Mouse (Mus musculus) ES-E14 (cell line): ENCODE measurements around the gene Glrx3. TPM values are rescaled to one million over a fixed set of nuclear protein-coding genes. Genes with fewer than 3 reads are reported as not detected.

Source experiments
- DNase-seq: peaks from one replicate; pipeline ENCODE4 v3.0.0-alpha.2; 2013; ENCODE audit warnings: low read depth, low spot score
- H3K27ac ChIP-seq: 2 replicates; pipeline ENCODE4 v1.5.1; 2012; ENCODE audit warnings: low read depth, mild to moderate bottlenecking, low read length, moderate library complexity, mixed read lengths; ENCODE audit not compliant: poor library complexity, insufficient read depth, severe bottlenecking
- H3K36me3 ChIP-seq: 2 replicates; pipeline ENCODE4 v1.6.1; 2012; ENCODE audit warnings: mild to moderate bottlenecking, low read length, moderate library complexity, mixed read lengths; ENCODE audit not compliant: control insufficient read depth, poor library complexity, insufficient read depth, severe bottlenecking
- H3K4me1 ChIP-seq, 2 experiments: fragments of 150-350 bp in 1 of 2; sonication (generic) in 1 of 2; 2 replicates each; pipeline ENCODE4 v1.6.1; 2012; ENCODE audit warnings: low read length in 2 of 2, mild to moderate bottlenecking in 1 of 2, mixed read lengths in 1 of 2; ENCODE audit not compliant: control insufficient read depth in 2 of 2, insufficient read depth in 2 of 2, poor library complexity in 1 of 2
- H3K4me3 ChIP-seq, 2 experiments: fragments of 150-350 bp in 1 of 2; sonication (generic) in 1 of 2; 2 replicates each; pipeline ENCODE4 v1.5.1; 2012; ENCODE audit warnings: low read length in 2 of 2, low read depth in 1 of 2, mild to moderate bottlenecking in 1 of 2, mixed read lengths in 1 of 2; ENCODE audit not compliant: insufficient read depth in 1 of 2, poor library complexity in 1 of 2, severe bottlenecking in 1 of 2
- H3K9ac ChIP-seq: 2 replicates; pipeline ENCODE4 v1.6.1; 2012; ENCODE audit warnings: low read depth, mild to moderate bottlenecking, low read length, mixed read lengths; ENCODE audit not compliant: poor library complexity, insufficient read depth, severe bottlenecking
- H3K9me3 ChIP-seq: fragments of 150-350 bp; sonication (generic); 2 replicates; pipeline ENCODE4 v1.6.1; 2012; ENCODE audit warnings: low read depth, mild to moderate bottlenecking, low read length; ENCODE audit not compliant: control insufficient read depth, insufficient read depth
- CHD2 ChIP-seq: IDR thresholded peaks from 2 replicates; pipeline ENCODE4 v1.6.1; 2014; ENCODE audit warnings: mild to moderate bottlenecking, low read depth, low read length, inconsistent platforms
- HCFC1 ChIP-seq: IDR thresholded peaks from 2 replicates; pipeline ENCODE4 v1.6.1; 2012; ENCODE audit warnings: low read length, inconsistent platforms, borderline replicate concordance; ENCODE audit not compliant: insufficient read depth
- MAFK ChIP-seq: IDR thresholded peaks from 2 replicates; pipeline ENCODE4 v1.6.1; 2014; ENCODE audit warnings: mild to moderate bottlenecking, low read depth, low read length, inconsistent platforms; ENCODE audit not compliant: insufficient read depth
- ZC3H11A ChIP-seq: IDR thresholded peaks from 2 replicates; pipeline ENCODE4 v1.6.1; 2012; ENCODE audit warnings: low read depth, mild to moderate bottlenecking, inconsistent platforms, low read length, borderline replicate concordance
- ZNF384 ChIP-seq: IDR thresholded peaks from 2 replicates; pipeline ENCODE4 v1.6.1; 2012; ENCODE audit warnings: low read depth, low read length, inconsistent platforms
- in situ Hi-C, 2 experiments: fragments of 600-800 bp; cut with MboI; formaldehyde crosslinking; loops; one replicate each; pipeline ENCODE4 v1.15.1; 2025; ENCODE audit warnings: low sequenced_read_pairs in 2 of 2, inconsistent platforms in 1 of 2; ENCODE audit not compliant: unreplicated experiment in 2 of 2
- total RNA-seq: library from RNA; depleted of rRNA; stranded (reverse); fragments of 300-350 nt; gene quantifications from 2 replicates; pipeline ENCODE4 v1.2.3, GENCODE M21; 2012

The Glrx3 gene
- total RNA-seq, 1 experiment, result 189 TPM

DNA sequence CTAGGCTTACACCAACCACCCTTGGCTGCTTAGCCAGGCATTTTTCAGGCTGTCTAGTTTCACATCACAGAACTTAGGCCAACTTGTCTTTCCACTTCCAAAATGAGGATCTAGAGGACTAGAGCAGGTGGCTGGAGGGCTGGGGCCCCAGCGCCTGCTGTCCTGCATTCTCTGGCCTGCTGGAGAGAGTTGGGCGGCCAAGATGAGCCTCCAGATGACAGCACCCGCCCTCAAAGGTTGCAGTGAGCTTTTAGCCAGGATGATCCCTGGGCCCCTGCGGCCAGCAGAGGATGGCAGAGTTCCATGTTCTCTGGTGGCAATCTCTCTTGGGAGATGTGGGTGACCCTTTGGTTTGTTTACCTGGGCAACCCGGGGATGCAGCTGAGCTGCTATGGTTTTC is 51.0 kb downstream of the Glrx3 start:
- in situ Hi-C loops, result loop anchor here (25.0 kb wide), 2 partner anchors 299 to 1349 kb away; partner anchors contain the start of genes Mapk1ip1 (in 1 of the 2) and Ppp2r2d (in 1 of the 2)
- no peaks in the 10 kb centered on the region for H3K36me3 ChIP-seq
- H3K4me1 ChIP-seq, result no peaks in the 10 kb centered on the region
- H3K4me3 ChIP-seq, result no peak overlapping the region
- no peak for DNase-seq
- no peak overlapping the region for H3K9ac ChIP-seq
- H3K9me3 ChIP-seq, result no peaks in the 10 kb centered on the region
- TF ChIP-seq CHD2 (no peak), MAFK (no peak), ZC3H11A (no peak), HCFC1 (no peak), ZNF384 (no peak)
- H3K27ac ChIP-seq, result no peak overlapping the region

DNA sequence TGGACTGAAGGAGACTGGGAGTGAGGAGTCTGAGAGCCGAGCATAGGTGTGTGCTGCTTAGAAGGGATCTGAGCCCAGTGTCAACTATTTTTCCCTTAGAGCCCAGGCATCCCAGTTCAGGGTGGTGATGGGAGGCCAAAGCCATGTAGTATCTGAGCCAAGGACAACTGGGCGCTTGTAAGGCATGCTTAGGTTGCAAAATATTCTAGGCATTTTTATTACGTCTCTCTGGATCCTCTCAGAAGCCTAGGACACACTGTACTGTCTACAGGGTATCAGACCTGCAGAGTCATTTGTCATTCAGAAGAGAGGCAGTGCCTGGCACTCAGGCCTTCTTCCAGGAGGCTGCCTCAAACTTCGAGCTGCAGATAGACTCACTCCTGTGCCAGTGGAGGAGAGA is 53.3 kb downstream of the Glrx3 start:
- no peak overlapping the region for H3K9ac ChIP-seq
- in situ Hi-C loops, result loop anchor here (25.0 kb wide), 2 partner anchors 297 to 1347 kb away; partner anchors contain the start of genes Mapk1ip1 (in 1 of the 2) and Ppp2r2d (in 1 of the 2)

DNA sequence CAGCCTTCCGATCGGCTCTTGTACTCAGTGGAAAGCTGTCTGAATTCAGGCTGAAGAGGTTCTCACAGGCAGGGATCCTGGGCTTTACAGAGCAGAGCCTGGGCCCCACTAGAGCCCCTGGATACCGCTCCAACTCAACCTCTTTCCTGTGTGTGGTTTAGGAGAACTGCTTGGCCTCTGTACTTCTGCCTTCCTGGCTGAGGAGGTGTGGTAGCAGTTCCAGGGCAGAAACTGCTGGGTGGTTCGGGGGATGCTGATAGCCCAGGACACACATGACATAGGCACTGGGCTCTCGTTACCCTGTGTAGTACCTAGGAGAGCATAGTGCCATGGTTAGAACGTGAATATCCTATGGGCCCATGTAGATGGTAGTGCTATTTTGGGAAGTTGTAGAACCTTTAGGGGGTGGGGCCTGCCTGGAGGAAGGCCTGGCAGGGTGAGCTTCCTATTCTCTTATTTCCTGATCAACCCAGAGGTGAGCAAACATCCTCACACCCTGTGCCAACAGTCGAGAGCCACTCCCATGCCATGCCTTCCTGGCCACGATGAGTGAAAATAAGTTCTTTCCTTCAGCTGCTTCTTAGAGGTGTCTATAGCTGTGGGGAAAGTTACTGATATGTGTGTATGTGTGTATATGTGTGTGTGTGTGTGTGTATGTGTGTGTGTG is 55.0 kb downstream of the Glrx3 start:
- no peak overlapping the region for H3K27ac ChIP-seq
- H3K9ac ChIP-seq, result no peak overlapping the region
- TF ChIP-seq CHD2 (no peak), ZC3H11A (no peak), MAFK (no peak), ZNF384 (no peak), HCFC1 (no peak)
- H3K9me3 ChIP-seq, result no peaks in the 10 kb centered on the region
- no peak overlapping the region for H3K4me3 ChIP-seq
- peaks cover 0 to 3% of the 10 kb centered on the region in 2 experiments; a peak in 2 of 4 replicates for H3K4me1 ChIP-seq
- H3K36me3 ChIP-seq, result no peaks in the 10 kb centered on the region
- DNase-seq, result no peak
- in situ Hi-C loops, result loop anchor here (25.0 kb wide), 2 partner anchors 295 to 1345 kb away; partner anchors contain the start of genes Mapk1ip1 (in 1 of the 2) and Ppp2r2d (in 1 of the 2)

More for the DNA sequence above, 53.3 kb downstream of the Glrx3 start:
- TF ChIP-seq ZNF384 (no peak), ZC3H11A (no peak), HCFC1 (no peak), CHD2 (no peak), MAFK (no peak)
- DNase-seq, result no peak
- Histone ChIP-seq H3K9me3 (no peaks in the 10 kb centered on the region), H3K27ac (no peak overlapping the region), H3K4me1 (no peaks in the 10 kb centered on the region), H3K4me3 (no peak overlapping the region), H3K36me3 (no peaks in the 10 kb centered on the region)

DNA sequence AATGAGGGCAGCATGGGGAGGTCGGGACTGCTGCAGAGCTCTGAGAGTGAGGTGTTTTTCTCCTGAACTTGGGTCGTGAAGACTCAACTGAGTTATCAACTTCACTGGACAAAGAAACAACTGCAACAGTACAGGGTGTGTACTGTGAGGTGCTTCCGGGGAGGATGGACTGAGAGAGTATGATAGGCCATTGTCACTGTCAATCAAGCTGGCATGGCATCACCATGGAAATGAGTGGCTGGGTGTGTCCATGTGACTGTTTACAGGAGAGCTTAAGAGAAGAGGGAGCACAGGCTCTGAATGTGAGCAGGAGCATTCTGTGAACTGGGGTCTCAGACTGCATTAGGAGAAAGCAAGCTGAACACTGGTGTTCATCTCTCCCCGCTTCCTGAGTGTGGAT is 61.3 kb downstream of the Glrx3 start:
- Histone ChIP-seq H3K9me3 (no peaks in the 10 kb centered on the region), H3K4me3 (no peak overlapping the region), H3K9ac (no peak overlapping the region), H3K27ac (no peak overlapping the region), H3K36me3 (no peaks in the 10 kb centered on the region), H3K4me1 (peaks cover 0 to 5% of the 10 kb centered on the region in 2 experiments; a peak in 2 of 4 replicates)
- TF ChIP-seq ZNF384 (no peak), HCFC1 (no peak), CHD2 (no peak), MAFK (no peak), ZC3H11A (no peak)
- no peak for DNase-seq
- in situ Hi-C loops, result loop anchor here (25.0 kb wide), 2 partner anchors 289 to 1339 kb away; partner anchors contain the start of genes Mapk1ip1 (in 1 of the 2) and Ppp2r2d (in 1 of the 2)
